Mouse (Mus musculus) C2C12 (cell line): Measurements from ENCODE around the gene Mdp1.
A peak's percentile ranks its signal among the peaks of the same experiment; 100 is the strongest.

ENCODE experiments used
- CEBPB ChIP-seq: IDR thresholded peaks from one replicate; pipeline ENCODE4 v1.6.1; 2011; ENCODE audit warnings: low read depth, mild to moderate bottlenecking, control low read depth, moderate library complexity
- CTCF ChIP-seq: IDR thresholded peaks from one replicate; pipeline ENCODE4 v1.5.1; 2011; ENCODE audit not compliant: control insufficient read depth, insufficient read depth, insufficient read length
- MAX ChIP-seq: IDR thresholded peaks from one replicate; pipeline ENCODE4 v1.6.1; 2011; ENCODE audit warnings: mild to moderate bottlenecking, control low read depth
- USF1 ChIP-seq: IDR thresholded peaks from one replicate; pipeline ENCODE4 v1.6.1; 2011; ENCODE audit warnings: low read depth, mild to moderate bottlenecking, control low read depth, moderate library complexity

GRCm38 (mm10) chr14:55671833-55672740 is 11.8 kb upstream of the Mdp1 start, which contains the start of the genes Gmpr2 and Nedd8:
- TF ChIP-seq MAX (peak; percentile 89), CTCF (no peak), USF1 (no peak), CEBPB (no peak)
